Mouse (Mus musculus) brain, adult 2 months (tissue): ENCODE measurements around the gene Synj2.

Experiments used
- DNase-seq: peaks from one replicate; pipeline ENCODE4 v3.0.0; 2011; ENCODE audit warnings: low read depth, low spot score

Synj2 gene

DNA sequence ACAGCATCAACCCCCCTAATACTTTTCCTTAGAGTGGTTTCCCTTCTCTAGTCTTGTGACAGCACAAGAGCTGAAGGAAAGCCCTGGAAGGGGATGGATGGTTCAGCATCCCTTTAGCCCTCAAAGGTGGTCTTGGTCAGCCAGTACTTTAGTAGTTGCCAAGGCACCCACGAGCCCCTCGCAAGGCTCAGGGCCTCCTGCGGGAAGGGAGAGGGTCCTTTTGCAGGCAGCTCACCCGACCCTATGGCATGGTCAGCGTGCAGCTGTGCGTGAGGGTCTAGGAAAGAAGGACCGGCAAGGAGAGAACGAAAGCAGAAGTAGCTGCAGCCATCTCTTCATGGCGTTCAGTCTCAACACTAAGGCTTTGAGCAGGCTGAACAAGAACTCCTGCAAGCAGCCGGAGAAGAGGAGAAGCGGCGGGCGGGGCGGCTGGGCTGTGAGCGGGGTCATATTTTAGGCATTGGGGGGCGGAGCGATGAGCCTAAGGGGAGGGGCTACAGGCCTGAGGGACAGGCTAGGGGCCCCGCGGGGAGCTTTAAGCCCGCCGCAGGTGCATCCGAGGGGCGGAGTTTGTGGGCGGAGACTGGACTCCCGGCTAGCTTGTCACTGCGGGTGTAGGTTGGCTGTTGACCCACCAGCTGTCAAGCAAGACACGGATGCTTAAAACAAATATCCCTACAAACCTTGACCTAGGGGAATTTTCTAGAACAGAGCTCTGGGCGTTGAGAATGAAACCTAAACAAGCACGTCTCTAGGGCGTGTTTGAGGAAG, 6.3 kb upstream of the Synj2 start:
- DNase-seq, result peak; percentile 89

DNA sequence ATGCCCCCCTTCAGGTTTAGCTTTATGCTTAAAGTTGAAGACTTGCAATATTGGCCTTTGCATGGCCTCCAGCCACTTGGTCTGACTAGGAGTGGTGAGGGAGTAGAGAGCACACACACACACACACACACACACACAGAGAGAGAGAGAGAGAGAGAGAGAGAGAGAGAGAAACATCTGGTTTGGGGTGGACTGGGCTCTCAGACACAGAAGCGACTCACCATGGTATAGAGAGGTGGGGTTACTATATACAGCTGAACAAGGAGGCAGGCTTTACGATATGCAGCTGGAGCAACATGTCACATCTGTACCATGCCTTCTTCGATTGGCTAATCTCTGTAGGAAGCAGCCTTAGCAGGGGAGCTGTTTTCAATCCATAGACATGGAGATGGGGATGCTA, 5.4 kb upstream of the Synj2 start:
- DNase-seq, result no peak

DNA sequence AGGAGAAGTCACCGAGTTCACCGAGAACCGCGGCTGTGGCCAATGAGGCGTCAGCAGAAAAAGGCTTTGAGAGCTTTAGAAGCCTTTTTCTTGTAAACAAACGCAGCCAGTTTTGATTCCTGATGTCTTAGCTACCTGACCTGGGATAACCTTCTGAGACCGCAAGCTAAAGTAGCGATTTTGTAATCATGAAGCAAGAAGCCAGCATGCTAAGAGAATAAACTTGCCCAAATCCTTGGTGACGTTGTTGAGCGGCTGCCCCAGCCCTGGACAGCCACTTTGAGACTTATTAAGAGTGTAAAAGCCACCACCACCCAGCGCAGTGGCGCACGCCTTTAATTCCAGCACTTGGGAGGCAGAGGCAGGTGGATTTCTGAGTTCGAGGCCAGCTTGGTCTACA, 4.8 kb upstream of the Synj2 start:
- no peak for DNase-seq

DNA sequence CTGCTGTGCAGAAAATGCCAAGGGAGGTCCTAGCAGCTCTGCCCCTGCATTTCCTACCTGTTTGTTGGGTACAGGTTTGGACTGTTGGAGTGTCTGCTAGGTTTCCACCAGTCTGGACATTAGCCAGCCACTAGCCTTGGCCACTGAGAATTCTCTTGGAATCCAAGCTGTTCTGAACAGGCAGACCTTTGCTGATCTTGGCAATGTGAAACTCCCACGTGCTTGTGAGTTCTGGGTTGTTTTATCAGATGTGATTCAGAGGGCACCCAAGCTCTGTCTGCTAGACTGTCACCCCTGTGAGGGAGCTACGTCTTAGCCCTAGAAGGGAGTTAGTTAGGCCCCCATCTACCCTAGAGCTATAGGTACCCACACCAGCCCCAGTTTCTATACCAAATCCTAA, 3.6 kb upstream of the Synj2 start:
- DNase-seq, result peak; percentile 86

DNA sequence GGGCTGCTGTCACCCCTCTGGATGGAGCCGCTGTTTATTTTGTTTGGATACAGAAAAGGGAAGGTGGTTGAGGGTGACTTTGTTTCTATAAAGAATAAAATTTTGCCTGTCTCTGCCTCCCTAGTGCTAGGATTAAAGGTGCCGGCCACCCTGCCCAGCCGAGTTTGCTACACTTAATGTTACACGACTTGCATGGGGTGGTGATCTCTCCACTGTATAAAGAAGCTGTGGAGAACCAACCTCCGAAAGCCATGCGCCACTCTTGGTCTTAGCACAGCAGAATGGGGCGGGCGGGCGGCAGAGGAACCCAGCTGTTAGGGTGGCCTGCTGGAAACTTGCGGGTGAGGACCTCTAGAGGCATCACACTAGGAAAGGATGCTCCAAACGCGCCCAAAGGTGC, 1.2 kb upstream of the Synj2 start:
- DNase-seq, result no peak

DNA sequence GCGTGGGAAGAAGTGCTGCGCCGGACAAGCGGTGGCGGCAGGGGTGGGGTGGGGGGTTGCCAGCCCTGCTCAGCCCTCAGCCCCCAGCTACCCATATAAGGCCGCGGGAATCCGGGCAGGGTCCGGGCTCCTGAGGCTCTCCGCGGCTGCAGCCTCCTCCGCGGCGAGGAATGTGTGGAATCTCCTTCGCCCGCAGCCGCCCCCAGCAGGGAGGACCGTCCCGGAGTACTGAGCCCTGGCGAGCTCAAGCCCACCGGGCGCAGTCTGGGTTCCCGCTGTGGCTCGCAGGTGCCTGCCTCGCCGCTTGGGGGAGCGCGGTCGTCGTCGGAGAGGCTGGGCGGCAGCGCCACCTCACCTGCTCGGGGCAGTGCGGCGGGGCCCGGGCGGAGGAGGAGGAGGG, 288 bp upstream of the Synj2 start:
- peak; percentile 85 for DNase-seq

DNA sequence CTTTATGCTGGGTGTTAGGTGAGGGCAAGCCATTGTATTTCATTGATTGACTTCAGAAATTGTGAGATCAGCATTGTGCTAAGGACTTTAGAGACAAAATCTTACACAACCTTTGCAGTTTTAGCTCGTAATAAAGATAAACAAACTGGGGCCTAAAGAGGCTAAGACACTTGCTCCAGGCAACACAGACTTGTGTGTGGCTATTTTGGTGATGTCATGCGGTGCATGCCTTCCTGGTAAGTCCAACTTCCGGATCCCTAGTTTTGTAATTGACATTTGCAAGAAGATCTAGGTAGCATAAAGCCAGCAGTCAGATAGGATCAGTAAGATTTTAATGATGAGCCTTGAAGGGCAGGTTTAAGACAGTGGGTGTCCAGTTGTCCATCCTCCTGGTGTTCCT, 1.1 kb downstream of the Synj2 start:
- no peak for DNase-seq

DNA sequence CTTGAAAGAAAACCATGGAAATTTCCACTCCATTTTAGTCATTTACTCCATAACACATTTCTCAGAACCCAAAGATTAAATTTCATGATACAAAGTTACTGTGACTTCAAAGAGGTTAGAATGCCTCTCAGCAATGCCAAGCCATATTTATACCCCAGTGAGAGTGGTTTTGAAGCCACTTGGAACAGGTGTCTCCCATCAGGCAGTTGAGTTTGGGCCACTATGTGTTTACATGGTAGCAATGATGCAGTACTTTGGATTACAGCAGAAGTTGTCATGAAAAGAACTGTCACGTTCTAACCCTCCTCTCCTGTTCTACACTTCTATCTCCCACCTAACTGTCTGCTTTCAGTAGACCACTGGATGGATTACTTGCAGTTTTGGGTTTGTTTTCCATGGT, 2.0 kb downstream of the Synj2 start:
- no peak for DNase-seq

DNA sequence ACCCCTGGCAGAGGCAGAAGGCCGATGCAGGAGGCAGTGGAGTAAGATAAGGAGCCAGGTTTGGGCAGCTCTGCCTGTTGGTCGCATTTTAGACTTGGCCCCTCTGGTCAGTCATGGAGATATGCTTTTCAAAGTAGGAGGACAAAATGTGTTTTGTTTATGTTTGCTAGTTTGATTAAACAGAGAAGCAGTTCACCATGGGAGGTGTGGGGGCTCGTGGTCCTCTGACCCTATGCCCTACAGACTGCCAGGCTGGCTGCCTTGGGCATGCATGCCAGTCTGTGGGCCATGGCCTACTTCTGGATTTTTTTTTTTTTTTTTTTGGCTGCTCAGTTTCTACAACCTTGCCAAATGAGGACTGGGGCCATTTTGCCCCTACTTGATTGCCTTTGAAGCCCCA, 6.0 kb downstream of the Synj2 start:
- DNase-seq, result no peak

DNA sequence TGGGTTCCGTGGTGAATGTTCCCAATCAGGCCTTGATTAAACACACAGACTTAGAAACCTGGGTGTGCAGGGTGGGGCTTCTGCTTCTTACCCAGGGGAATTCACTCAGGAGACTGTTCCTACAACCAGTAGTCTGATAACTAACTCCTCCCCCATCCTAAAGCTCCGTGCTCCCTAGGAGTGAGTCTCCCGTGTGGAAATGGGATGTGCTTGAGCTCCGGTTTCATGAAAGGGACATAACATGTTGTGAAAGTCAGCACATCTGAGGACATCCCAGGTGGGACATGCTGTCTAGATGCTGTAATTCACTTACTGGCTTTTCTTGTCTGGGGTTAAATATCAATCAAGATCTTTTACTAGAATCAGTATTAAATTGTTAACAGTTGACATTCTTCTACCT, 11.4 kb downstream of the Synj2 start:
- no peak for DNase-seq

DNA sequence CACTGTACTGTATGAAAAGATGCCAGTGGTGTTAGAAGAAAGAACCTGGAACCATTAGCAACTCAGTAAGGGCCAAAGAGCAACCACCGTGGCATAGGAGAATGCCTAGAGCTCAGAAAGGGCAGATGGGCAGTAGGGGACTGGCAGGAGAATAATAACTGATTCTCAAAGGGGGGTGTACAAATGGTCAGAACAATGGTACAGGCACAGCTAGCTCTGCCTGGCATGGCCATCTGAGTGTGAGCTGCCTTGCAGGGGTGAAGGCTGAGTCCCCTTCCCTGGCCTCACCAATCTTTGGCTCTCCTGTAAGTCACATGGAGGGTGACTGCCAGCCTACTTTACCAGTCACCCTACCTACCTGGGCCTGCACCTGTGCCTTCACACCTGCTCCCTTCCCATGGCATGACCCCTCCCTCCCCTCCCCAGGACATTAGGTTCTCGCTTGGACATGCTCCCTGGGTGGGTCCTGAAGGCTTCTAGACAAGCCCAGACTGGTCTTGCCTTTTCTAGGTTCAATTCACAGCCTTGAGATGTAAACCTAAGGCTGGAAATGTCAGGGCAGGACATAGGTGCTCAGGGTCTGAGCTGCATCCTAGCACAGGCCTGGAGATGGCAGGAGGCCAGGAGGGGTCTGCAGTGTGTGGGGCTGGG, 15.4 kb downstream of the Synj2 start:
- peak; percentile 83 for DNase-seq

DNA sequence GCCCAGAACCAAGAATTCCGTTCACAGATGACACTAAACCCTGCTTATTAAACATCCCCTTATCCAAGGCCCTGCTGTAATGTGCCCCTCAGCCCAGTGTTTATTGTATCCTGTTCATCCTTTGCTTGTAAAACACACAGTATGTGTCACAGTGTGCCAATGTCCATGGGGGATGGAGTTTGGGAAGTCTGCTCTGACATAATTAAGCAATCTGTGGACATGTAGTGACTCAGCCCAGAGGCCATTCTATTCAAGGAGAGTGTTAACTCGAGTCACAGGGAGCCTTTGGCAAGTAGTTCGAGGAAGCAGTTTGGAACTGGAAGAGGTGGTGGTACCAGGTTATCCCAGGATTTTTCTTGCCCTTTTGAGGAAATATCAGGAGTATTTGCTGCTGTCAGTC, 16.0 kb downstream of the Synj2 start:
- peak; percentile 65 for DNase-seq

DNA sequence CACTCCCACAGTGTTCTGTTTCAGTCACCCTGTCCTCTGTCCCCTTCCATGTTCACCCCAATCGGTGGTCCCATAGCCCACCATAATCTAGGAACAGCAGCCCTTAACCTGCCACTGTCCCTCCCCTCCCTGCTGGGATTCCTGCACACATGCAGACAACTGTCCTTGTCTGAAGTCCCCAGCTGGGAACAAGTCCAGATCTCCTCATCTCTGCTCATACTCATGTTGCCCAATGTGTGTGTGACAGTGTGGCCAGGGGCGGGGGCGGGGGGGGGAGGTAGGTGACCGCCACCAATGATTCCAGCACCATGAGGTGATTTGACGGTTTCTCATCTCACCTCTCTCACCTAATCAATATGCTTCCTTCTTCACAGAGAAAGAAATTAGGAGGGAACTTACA, 17.1 kb downstream of the Synj2 start:
- no peak for DNase-seq

DNA sequence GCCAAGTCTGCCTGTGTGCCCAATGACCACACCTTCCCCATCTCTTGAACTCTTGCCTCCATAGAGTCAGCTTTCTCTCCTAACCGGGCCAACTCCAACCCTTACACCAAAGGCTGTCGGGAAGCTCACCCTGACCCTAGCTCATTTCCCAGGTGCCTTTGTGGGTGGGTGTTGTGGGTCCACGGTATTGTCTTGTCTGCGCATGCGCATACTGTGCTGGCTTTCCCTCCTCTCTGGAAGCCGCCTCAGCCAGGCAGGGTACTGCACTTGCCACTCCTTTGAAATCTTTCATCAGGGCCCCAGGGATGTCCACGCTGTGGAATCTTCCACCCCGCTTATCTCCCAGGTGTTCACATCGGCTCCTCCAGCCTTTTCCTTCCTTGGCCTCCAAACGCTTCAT, 17.6 kb downstream of the Synj2 start:
- no peak for DNase-seq

DNA sequence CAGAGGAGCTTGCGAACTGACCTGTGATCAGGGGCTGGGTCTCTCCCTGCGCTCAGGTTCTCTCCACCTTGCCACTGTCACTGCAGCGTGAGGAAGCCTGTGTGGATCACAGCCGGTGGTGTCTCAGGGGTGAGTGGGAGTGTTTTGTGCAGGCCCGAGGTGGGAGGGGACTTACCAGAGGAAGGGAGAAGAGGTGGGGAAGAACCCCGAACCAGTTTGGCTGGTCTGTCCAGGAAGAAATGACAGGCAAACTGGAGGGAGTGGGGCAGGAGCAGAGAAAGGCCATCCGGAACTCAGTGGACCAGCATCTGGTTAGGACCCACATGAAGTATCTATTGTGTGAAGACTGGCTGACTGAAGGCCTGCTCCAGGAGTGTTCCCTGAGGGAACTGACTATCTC, 18.0 kb downstream of the Synj2 start:
- no peak for DNase-seq

DNA sequence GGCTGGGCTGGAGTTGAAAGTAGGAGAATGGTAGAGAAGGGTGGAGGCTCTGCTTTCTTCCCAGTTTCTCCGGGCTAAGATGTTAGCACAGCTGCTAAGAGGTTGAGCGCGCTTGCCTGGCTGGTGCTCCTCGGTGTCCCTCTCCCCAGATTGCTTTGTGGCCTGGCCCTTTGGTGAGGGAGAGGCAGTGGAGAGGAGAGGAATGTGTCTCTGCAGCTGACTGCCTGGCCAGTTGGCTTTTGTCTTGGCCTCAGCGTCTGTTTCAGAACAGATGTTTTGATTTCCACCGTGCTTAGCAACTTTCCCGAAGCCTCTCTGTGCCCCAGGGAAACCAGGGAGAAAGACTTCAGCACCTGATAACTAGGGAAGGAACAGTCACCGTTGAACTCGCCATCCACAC, 18.7 kb downstream of the Synj2 start:
- DNase-seq, result no peak

DNA sequence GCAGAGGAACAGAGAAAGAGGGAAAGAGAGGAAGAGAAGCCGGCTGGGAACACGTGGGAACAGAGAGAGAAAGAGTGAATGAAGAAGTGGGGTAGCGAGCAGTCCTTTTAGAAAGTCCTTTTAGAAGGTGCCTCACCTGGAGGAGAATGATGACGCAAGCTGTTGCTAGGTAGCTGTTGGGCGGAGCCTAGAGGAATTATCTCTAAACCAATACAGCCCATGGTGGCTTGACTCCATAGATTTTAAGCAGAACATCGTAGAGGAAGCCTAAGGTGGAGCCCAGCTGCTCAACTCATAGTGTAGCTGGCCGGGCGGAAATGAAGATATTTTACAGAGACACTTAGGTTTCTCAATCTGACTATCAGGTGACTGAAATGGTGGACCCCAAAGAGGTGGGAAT, 22.7 kb downstream of the Synj2 start:
- no peak for DNase-seq

DNA sequence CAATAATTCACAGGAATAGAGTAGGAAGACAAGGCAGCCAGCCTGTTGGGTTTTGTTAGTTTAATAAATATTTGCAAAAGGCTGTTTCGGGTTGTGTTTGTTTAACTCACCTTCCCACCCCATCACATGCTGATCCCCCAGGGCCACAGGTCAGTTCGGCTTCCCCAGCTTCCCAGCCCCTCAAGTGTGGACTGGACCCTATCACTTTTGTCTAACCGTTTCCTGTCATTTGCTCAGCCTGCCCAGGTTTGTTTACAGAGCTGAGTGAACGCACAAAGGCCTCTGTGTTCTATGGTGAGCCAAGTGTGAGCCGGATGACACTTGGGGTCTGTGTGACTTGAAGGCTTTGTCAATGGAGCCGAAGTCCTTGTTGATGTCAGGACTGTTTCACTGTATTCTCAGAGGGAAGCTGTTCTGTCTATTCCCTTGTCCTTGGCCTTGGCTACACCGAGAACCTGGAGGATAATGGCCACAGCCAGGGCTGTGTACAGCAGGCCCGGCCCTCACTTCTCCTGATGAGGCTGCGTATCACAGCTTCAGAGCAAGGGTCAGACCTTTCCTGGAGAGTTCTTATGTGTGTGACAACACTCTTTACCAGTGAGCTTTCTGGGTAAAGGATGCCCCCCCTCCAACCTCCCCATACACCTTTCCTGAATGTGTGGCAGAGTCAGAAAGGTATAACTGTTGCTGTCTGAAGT, 24.2 kb downstream of the Synj2 start:
- peak; percentile 75 for DNase-seq

DNA sequence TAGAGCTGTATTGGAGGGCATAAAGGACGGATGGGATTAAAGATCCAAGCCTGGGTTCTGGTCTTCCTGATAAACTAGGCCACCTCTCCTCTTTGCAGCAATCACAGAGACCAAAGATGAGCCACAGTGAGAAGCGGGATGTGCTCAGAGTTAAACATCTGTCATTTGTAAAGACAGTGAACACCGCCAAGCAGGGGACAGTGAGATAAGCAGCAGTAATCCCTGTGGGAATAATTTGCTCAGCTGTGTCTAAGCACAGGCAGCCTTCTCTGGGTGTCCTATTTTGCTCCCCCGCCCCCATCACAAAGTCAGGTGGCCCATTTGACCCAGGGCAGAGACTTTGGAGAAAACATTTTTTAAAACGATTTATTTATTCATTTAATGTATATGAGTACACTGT, 25.6 kb downstream of the Synj2 start:
- no peak for DNase-seq

DNA sequence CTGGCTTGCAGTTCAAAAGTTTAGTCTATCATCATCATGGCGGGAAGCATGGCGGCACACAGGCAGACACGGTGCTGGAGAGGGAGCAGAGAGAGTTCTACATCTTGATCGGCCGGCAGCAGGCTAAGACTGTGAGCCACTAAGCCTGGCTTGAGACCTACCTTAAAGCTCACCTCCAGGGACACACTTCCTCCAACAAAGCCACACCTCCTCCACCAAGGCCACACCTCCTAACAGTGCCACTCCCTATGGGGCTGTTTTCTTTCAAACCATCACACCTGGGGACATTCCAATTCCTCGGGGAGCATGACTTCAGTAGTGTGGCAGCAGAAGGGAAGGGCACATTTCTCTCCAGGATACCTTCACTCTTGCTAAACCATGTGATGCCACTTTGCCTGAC, 27.5 kb downstream of the Synj2 start:
- no peak for DNase-seq

DNA sequence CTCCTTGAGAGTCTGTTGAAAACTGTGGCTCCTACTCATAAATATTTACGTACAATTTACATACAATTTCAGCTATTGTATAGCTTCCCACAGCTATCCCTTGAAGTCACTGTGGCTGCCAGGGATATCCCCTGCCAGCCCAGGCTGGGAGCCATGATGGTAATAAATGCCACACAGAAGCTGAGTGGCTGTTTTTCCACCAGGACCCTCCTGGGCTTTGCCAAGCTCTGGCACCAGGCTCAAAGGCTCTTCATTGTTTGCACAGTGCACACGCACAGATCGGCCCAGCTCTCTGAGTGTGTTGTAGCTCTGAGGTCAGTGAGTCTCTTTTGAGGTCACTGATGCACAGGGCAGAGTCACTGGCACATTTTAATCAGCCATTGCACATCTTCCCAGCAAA, 28.2 kb downstream of the Synj2 start:
- DNase-seq, result peak; percentile 92

DNA sequence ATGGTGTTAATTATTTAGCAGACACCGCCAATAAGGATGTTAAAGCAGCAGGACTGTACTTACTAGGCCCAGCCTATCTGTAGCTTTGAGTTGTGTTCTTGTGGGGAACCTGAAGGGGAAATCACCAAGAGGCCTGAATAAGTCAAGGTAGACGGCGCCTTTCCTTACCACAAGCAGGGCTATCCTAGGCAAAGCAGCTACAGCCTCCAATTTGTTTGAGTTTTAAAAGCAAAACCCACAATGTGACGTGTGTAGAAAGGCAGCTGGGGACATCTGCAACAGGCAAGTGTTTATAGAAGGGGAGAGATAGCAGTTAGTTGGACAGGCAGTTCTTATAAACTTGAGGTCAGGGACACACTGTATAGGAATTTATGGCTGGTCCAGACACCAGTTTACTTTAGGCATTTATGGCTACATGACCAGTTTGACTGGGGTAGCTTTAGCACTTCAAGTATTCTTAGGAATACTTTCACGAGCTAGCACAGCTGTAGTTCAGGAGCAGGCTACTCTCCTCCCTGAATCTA, 29.3 kb downstream of the Synj2 start:
- no peak for DNase-seq

DNA sequence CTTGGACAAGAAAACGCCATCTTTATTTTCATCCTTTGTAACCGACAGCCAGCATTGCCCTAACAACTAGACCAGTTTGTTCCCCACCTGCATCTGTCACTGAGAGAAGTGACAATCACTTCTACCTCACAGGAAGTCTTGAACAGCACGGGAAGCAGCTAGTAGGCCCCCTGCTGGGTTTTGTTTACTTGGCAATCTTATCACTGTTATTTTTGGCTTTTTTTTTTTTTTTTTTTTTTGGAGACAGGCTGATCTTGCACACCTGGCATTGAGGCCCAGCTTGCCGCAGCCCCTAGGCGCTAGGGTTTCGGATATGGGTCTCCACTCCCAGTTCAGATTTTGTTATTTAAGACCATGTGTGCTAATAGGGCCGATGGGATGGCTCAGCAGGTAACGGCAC, 32.5 kb downstream of the Synj2 start:
- no peak for DNase-seq
